Mouse (Mus musculus) liver, embryonic 14.5 days (tissue): ENCODE results near the gene Surf4.

ENCODE experiments used
- CTCF ChIP-seq: IDR thresholded peaks from 2 replicates; pipeline ENCODE4 v1.5.1; 2016; ENCODE audit warnings: antibody characterized with exemption, low read depth, control low read depth
- EP300 ChIP-seq: IDR thresholded peaks from 2 replicates; pipeline ENCODE4 v1.6.1; 2016; ENCODE audit warnings: antibody characterized with exemption, low read depth

GRCm38 (mm10) chr2:26914148-26914941 is 19.4 kb downstream of the Surf4 start:
- TF ChIP-seq CTCF, result no peak
- TF ChIP-seq EP300, result no peak
